Mouse (Mus musculus) bone marrow, adult 2 months (tissue): Measurements from ENCODE around the gene Rbm44.

ENCODE experiments used
- CTCF ChIP-seq: fragments of 200-500 bp; IDR thresholded peaks from 2 replicates; pipeline ENCODE4 v1.5.1; 2011; ENCODE audit warnings: low read length, control low read depth; ENCODE audit not compliant: control insufficient read depth, insufficient read depth
- POLR2A ChIP-seq: fragments of 200-500 bp; IDR thresholded peaks from 2 replicates; pipeline ENCODE4 v1.6.1; 2011; ENCODE audit warnings: low read depth, mild to moderate bottlenecking, control low read depth, low read length, borderline replicate concordance; ENCODE audit not compliant: control insufficient read depth

- no peak for TF ChIP-seq CTCF
- TF ChIP-seq POLR2A, result no peak
These were observed 32.0 kb downstream of the Rbm44 start for GRCm38 (mm10) chr1:91176871-91177270.
